Mouse (Mus musculus): ENCODE measurements around the gene Aanat.

DNA sequence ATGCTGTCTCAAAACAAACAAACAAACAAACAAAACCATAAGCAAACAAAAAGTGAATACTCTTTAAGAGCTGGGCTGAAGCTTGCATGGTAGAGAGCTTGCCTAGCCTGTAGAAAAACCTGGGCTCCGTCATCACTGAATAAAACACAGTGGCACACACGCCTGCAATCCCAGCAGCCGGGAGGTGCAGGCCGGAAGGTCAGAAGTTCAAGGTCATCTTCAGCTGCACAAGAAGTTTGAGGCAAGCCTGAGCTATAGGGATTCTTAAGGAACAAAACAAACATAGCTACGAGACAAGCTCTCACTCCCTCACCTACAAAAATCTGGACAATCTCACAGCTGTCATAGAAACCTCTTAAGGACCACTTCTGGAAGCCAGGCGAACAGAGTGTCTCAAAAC, 550 bp upstream of the Aanat start:
- TF ChIP-seq CTCF (IDR thresholded peaks at IDR 0.05; ENCODE audit: low read depth, low read length) (no peak), POLR2A (IDR thresholded peaks at IDR 0.05; ENCODE audit: extremely low read depth, insufficient read depth, low read length) (no peak)
